11 mouse cellular contexts compared by ENCODE assay signal in genomic region chr14:47489310-47490097, GRCm38 (mm10). TPM values are rescaled to one million over a fixed set of nuclear protein-coding genes. Genes with fewer than 3 reads are reported as not detected.
DNase-seq lines count a peak whose midpoint lies in the region; ATAC-seq and TF ChIP-seq lines count a peak whose summit lies in the region.
"Had no signal": no experiment of that assay in that cellular context is flagged by ENCODE, and none has a peak within 500 bp of the region (broad histone marks: within the 10 kb centered on the region; RNA-seq: fewer than 3 reads in every experiment).

No protein-coding gene starts in this region.

- DNase-seq in hindbrain, postnatal 0 days (ENCODE audit: low spot score) = peak; percentile 17
- peak; percentile 17 for DNase-seq in mesoderm, embryonic 11.5 days (ENCODE audit: low read depth, low spot score)
- DNase-seq in thymus, adult 2 months = no peak
- DNase-seq: lung, postnatal 14 days; right cerebral cortex, postnatal 4 days; thymus, postnatal 25 days had no signal

- TF ChIP-seq POLR2A in thymus, adult 2 months (IDR thresholded peaks at IDR 0.05; ENCODE audit: control insufficient read depth, extremely low read depth, insufficient read depth, low read length, poor library complexity) = no peak

- no peak overlapping the region for H3K4me2 ChIP-seq in hindbrain, postnatal 0 days (ENCODE audit: low read depth, low read length)
- no peak overlapping the region for H3K4me2 ChIP-seq in hindbrain, embryonic 12.5 days (replicated peaks)
- peak overlapping the region; percentile 9; the same call in 1 of the 2 replicates for H3K4me2 ChIP-seq in intestine, postnatal 0 days (replicated peaks; ENCODE audit: low read depth)

- H3K9ac ChIP-seq in hindbrain, postnatal 0 days (replicated peaks; ENCODE audit: low read length) = no peak overlapping the region
- no peak overlapping the region for H3K9ac ChIP-seq in hindbrain, embryonic 12.5 days
- H3K9ac ChIP-seq in intestine, postnatal 0 days (ENCODE audit: low read depth, low read length) = no peak overlapping the region

- H3K4me1 ChIP-seq in hindbrain, postnatal 0 days (ENCODE audit: insufficient read depth, low read length) = no peaks in the 10 kb centered on the region
- H3K4me1 ChIP-seq in hindbrain, embryonic 12.5 days = peaks cover 8% of the 10 kb centered on the region
- H3K4me1 ChIP-seq in brown adipose tissue, adult 24 weeks (ENCODE audit: control insufficient read depth, insufficient read depth, insufficient read length, low read length) = peaks cover 27% of the 10 kb centered on the region
- H3K4me1 ChIP-seq in intestine, postnatal 0 days (replicated peaks; ENCODE audit: control insufficient read depth, insufficient read depth, low read length) = peaks cover 10% of the 10 kb centered on the region; the same call in 1 of the 2 replicates
- H3K4me1 ChIP-seq in thymus, adult 2 months (replicated peaks; ENCODE audit: control insufficient read depth, insufficient read depth, low read length) = no peaks in the 10 kb centered on the region; the same call in none of the 2 replicates

- no peak overlapping the region for H3K27ac ChIP-seq in hindbrain, postnatal 0 days
- H3K27ac ChIP-seq in hindbrain, embryonic 12.5 days = no peak overlapping the region
- H3K27ac ChIP-seq in brown adipose tissue, adult 24 weeks (replicated peaks; ENCODE audit: low read depth, low read length) = peak overlapping the region; percentile 82
- H3K27ac ChIP-seq in intestine, postnatal 0 days (ENCODE audit: low read depth, low read length) = peak overlapping the region; percentile 70; the same call in 1 of the 2 replicates
- no peak overlapping the region for H3K27ac ChIP-seq in thymus, adult 2 months (ENCODE audit: control insufficient read depth, insufficient read depth, low read length)

- ATAC-seq in hindbrain, postnatal 0 days = no peak
- ATAC-seq in hindbrain, embryonic 12.5 days (ENCODE audit: low FRiP score) = no peak
- ATAC-seq in intestine, postnatal 0 days = peak; percentile 72
- ATAC-seq in granulocyte monocyte progenitor cell, adult 5-6 weeks (replicated peaks; ENCODE audit: poor library complexity, severe bottlenecking) = no peak
- ATAC-seq: activated CD4-positive, CD25-positive, alpha-beta regulatory T cell, adult 4 months had no signal

- WGBS in hindbrain, postnatal 0 days = 15% methylated on average over 10 of the region's 10 CpGs
- WGBS in hindbrain, embryonic 12.5 days = 35% methylated on average over 10 of the region's 10 CpGs
- WGBS in intestine, postnatal 0 days = 14% methylated on average over 10 of the region's 10 CpGs
- 69% methylated on average over 10 of the region's 10 CpGs for WGBS in thymus, adult 2 months

- H3K27me3 ChIP-seq in hindbrain, postnatal 0 days (ENCODE audit: insufficient read depth, low read length) = no peaks in the 10 kb centered on the region
- no peaks in the 10 kb centered on the region for H3K27me3 ChIP-seq in hindbrain, embryonic 12.5 days
- no peaks in the 10 kb centered on the region for H3K27me3 ChIP-seq in intestine, postnatal 0 days (replicated peaks; ENCODE audit: control insufficient read depth, insufficient read depth, low read length)
- H3K27me3 ChIP-seq in thymus, adult 2 months (ENCODE audit: control insufficient read depth, insufficient read depth, low read length) = no peaks in the 10 kb centered on the region

- no peaks in the 10 kb centered on the region for H3K9me3 ChIP-seq in hindbrain, postnatal 0 days (ENCODE audit: low read length)
- H3K9me3 ChIP-seq in hindbrain, embryonic 12.5 days (replicated peaks) = no peaks in the 10 kb centered on the region
- no peaks in the 10 kb centered on the region for H3K9me3 ChIP-seq in intestine, postnatal 0 days (ENCODE audit: control insufficient read depth)

- no peak overlapping the region for H3K4me3 ChIP-seq in hindbrain, postnatal 0 days (ENCODE audit: low read length)
- no peak overlapping the region for H3K4me3 ChIP-seq in hindbrain, embryonic 12.5 days
- peak overlapping the region; percentile 7; the same call in 1 of the 2 replicates for H3K4me3 ChIP-seq in brown adipose tissue, adult 24 weeks (ENCODE audit: insufficient read depth, low read depth, low read length)
- no peak overlapping the region for H3K4me3 ChIP-seq in intestine, postnatal 0 days (ENCODE audit: low read depth, low read length)
- H3K4me3 ChIP-seq in thymus, adult 2 months (ENCODE audit: control insufficient read depth, insufficient read depth, low read length) = no peak overlapping the region

- H3K36me3 ChIP-seq in hindbrain, postnatal 0 days (ENCODE audit: insufficient read depth, low read length) = no peaks in the 10 kb centered on the region
- H3K36me3 ChIP-seq in hindbrain, embryonic 12.5 days = peaks cover 5% of the 10 kb centered on the region; the same call in 1 of the 2 replicates
- no peaks in the 10 kb centered on the region for H3K36me3 ChIP-seq in intestine, postnatal 0 days (ENCODE audit: control insufficient read depth, insufficient read depth)
- H3K36me3 ChIP-seq in thymus, adult 2 months (ENCODE audit: control insufficient read depth, insufficient read depth, low read length) = no peaks in the 10 kb centered on the region

- TF ChIP-seq CTCF in hindbrain, postnatal 0 days (IDR thresholded peaks at IDR 0.05; ENCODE audit: low read depth) = no peak
- TF ChIP-seq CTCF in intestine, postnatal 0 days (IDR thresholded peaks at IDR 0.05; ENCODE audit: low read depth) = no peak
- no peak for TF ChIP-seq CTCF in thymus, adult 2 months (IDR thresholded peaks at IDR 0.05; ENCODE audit: borderline replicate concordance, control insufficient read depth, extremely low read depth, insufficient read depth, low read length, poor library complexity)

RNA-seq across cellular contexts. Expression of gene Fbxo34, which starts 39.3 kb away (rescaled TPM):
- 20.6 and 62.0 TPM in 2 replicates for total RNA-seq in hindbrain, postnatal 0 days (2014; rRNA removed)
- polyA plus RNA-seq in hindbrain, postnatal 0 days (2015; fragmentation: Nextera tagmentation; extraction: Ambion mirVana) = 39.7 and 41.0 TPM in 2 replicates
- polyA plus RNA-seq in hindbrain, embryonic 12.5 days (2016; fragmentation: Nextera tagmentation; extraction: Ambion mirVana) = 24.1 and 26.1 TPM in 2 replicates
- polyA plus RNA-seq in brown adipose tissue, adult 24 weeks (2012; ENCODE audit: insufficient read depth, insufficient read length, missing spikeins) = 4.9 and 7.5 TPM in 2 replicates
- 19.7 and 22.0 TPM in 2 replicates for polyA plus RNA-seq in intestine, postnatal 0 days (2015; fragmentation: Nextera tagmentation; extraction: Ambion mirVana)
- 10.7 and 13.2 TPM in 2 replicates for total RNA-seq in granulocyte monocyte progenitor cell, adult 5-6 weeks (2014; fragmentation: Nextera tagmentation)
- 27.4 and 32.9 TPM in 2 replicates for total RNA-seq in granulocyte monocyte progenitor cell, adult 5-6 weeks (2017)
- 17.6 and 18.1 TPM in 2 replicates for polyA plus RNA-seq in thymus, adult 2 months (2012; rRNA removed)

Comparison
In these comparisons a context has a peak if more than half of its experiments do, and no peak if none do; other contexts are left out.
1. H3K27ac ChIP-seq: peak in brown adipose tissue, adult 24 weeks (single experiment) and intestine, postnatal 0 days (single experiment); none in hindbrain, postnatal 0 days (single experiment), hindbrain, embryonic 12.5 days (single experiment) and thymus, adult 2 months (single experiment).